Mouse (Mus musculus) lung, adult 2 months (tissue): ENCODE measurements around the gene Gpd1l.

Source experiments
- CTCF ChIP-seq: fragments of 200-500 bp; IDR thresholded peaks from 2 replicates; pipeline ENCODE4 v1.5.1; 2011; ENCODE audit warnings: mild to moderate bottlenecking, low read length, control low read depth; ENCODE audit not compliant: insufficient read depth
- POLR2A ChIP-seq: fragments of 200-500 bp; IDR thresholded peaks from 2 replicates; pipeline ENCODE4 v1.6.1; 2011; ENCODE audit warnings: low read depth, mild to moderate bottlenecking, control low read depth, low read length, borderline replicate concordance; ENCODE audit errors: extremely low read depth

- TF ChIP-seq CTCF: no peak
- TF ChIP-seq POLR2A: no peak
These were observed 37.9 kb downstream of the Gpd1l start for GRCm38 (mm10) chr9:114895919-114896318.
